Mouse (Mus musculus) E14TG2a.4 (cell line): ENCODE measurements around the gene Fam71f1.

Experiments used
- H3K27me3 ChIP-seq: 2 replicates; pipeline ENCODE4 v1.6.1; 2014; ENCODE audit warnings: low read length, control low read depth; ENCODE audit not compliant: insufficient read depth
- H3K36me3 ChIP-seq: 2 replicates; pipeline ENCODE4 v1.6.1; 2014; ENCODE audit warnings: low read length, control low read depth; ENCODE audit not compliant: insufficient read depth
- H3K4me1 ChIP-seq: replicated peaks from 2 replicates; pipeline ENCODE4 v1.6.1; 2014; ENCODE audit warnings: low read depth, low read length, control low read depth
- H3K4me3 ChIP-seq: replicated peaks from 2 replicates; pipeline ENCODE4 v1.5.1; 2014; ENCODE audit warnings: mild to moderate bottlenecking, low read length
- H3K9me3 ChIP-seq: 2 replicates; pipeline ENCODE4 v1.6.1; 2014; ENCODE audit warnings: low read length, control low read depth
- CTCF ChIP-seq: conservative IDR thresholded peaks from 2 replicates; pipeline ENCODE4 v1.5.1; 2014; ENCODE audit warnings: low read length
- NANOG ChIP-seq: IDR thresholded peaks from 2 replicates; pipeline ENCODE4 v1.6.1; 2014; ENCODE audit warnings: borderline replicate concordance, low read length, mixed read lengths
- POU5F1 ChIP-seq: IDR thresholded peaks from 2 replicates; pipeline ENCODE4 v1.6.1; 2014; ENCODE audit warnings: low read length, borderline replicate concordance

The Fam71f1 gene

GRCm38 (mm10) chr6:29347665-29348370, 28.9 kb downstream of the Fam71f1 start, which contains the start of gene Calu:
Gene Calu, plus strand, starts transcription at chr6:29348069.
- no peak for TF ChIP-seq NANOG
- TF ChIP-seq CTCF = no peak
- no peak for TF ChIP-seq POU5F1
- peaks cover 5% of the 10 kb centered on the region for H3K27me3 ChIP-seq
- peak within 1 kb of the TSS; percentile 98 for H3K4me3 ChIP-seq
- peaks cover 38% of the 10 kb centered on the region for H3K4me1 ChIP-seq
- H3K9me3 ChIP-seq = no peaks in the 10 kb centered on the region
- no peaks in the 10 kb centered on the region for H3K36me3 ChIP-seq

DNA sequence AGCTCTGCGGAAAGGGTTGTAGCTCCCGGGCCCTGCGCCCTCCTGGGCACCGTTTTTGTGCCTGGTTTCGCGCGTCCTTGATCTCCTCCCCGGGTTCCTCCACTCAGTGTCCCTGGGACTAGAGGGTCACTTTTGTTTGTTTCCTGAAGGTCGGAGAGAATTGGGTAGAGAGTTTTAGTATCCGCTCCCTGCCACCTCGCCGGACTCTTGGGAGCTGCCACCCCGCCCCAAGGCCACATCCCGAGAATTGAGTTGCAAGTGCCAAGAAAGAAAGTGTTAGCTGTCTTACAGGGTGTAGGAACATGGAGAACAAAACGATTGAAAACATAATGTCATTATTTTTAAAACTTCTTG, 29.4 kb downstream of the Fam71f1 start:
- H3K4me3 ChIP-seq = peak overlapping the region; percentile 98

DNA sequence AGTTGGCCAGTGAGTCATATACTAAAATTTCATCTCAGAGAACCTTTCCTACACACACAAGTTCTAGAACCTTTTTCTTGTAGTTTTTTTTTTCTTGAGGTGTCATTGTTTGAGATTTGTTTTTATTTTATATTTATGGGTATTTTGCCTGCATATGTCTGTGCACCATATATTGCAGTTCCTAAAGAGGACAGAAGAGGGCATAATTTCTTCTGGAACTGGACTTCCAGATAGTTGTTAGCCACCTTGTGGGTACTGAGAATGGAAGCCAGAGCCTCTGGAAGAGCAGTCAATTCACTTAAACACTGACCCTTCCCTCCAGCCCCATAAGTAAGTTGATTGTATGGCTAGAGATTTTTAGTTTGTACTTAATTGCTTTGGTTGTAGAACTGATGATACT, 32.7 kb downstream of the Fam71f1 start:
- TF ChIP-seq POU5F1 (no peak), CTCF (peak; percentile 76)
- H3K4me3 ChIP-seq = no peak overlapping the region

More for the DNA sequence above, 29.4 kb downstream of the Fam71f1 start:
- peaks cover 42% of the 10 kb centered on the region for H3K4me1 ChIP-seq
- no peaks in the 10 kb centered on the region for H3K36me3 ChIP-seq
- H3K9me3 ChIP-seq = no peaks in the 10 kb centered on the region
- H3K27me3 ChIP-seq = peaks cover under 1% of the 10 kb centered on the region
- TF ChIP-seq POU5F1 (no peak), NANOG (no peak), CTCF (no peak)

GRCm38 (mm10) chr6:29352816-29353215, 33.9 kb downstream of the Fam71f1 start:
- H3K9me3 ChIP-seq = no peaks in the 10 kb centered on the region
- no peak for TF ChIP-seq POU5F1
- no peak for TF ChIP-seq CTCF
- no peak for TF ChIP-seq NANOG
- peaks cover 56% of the 10 kb centered on the region for H3K4me1 ChIP-seq
- no peak overlapping the region for H3K4me3 ChIP-seq
- H3K27me3 ChIP-seq = no peaks in the 10 kb centered on the region
- peaks cover 26% of the 10 kb centered on the region for H3K36me3 ChIP-seq

More for the DNA sequence above, 32.7 kb downstream of the Fam71f1 start:
- H3K9me3 ChIP-seq = no peaks in the 10 kb centered on the region
- H3K4me1 ChIP-seq = peaks cover 64% of the 10 kb centered on the region
- H3K27me3 ChIP-seq = no peaks in the 10 kb centered on the region
- H3K36me3 ChIP-seq = peaks cover 14% of the 10 kb centered on the region

GRCm38 (mm10) chr6:29359386-29359785, 40.4 kb downstream of the Fam71f1 start:
- H3K27me3 ChIP-seq = no peaks in the 10 kb centered on the region
- TF ChIP-seq POU5F1 = no peak
- no peak for TF ChIP-seq CTCF
- no peak for TF ChIP-seq NANOG
- peaks cover 82% of the 10 kb centered on the region for H3K36me3 ChIP-seq
- H3K4me1 ChIP-seq = peaks cover 14% of the 10 kb centered on the region
- no peak overlapping the region for H3K4me3 ChIP-seq
- no peaks in the 10 kb centered on the region for H3K9me3 ChIP-seq

- Histone ChIP-seq H3K9me3 (no peaks in the 10 kb centered on the region), H3K4me3 (no peak overlapping the region), H3K27me3 (no peaks in the 10 kb centered on the region), H3K36me3 (peaks cover 83% of the 10 kb centered on the region), H3K4me1 (peaks cover 7% of the 10 kb centered on the region; the same call in 1 of the 2 replicates)
- TF ChIP-seq POU5F1 (no peak), CTCF (no peak), NANOG (no peak)
Observed at GRCm38 (mm10) chr6:29360211-29360610, 41.3 kb downstream of the Fam71f1 start.

DNA sequence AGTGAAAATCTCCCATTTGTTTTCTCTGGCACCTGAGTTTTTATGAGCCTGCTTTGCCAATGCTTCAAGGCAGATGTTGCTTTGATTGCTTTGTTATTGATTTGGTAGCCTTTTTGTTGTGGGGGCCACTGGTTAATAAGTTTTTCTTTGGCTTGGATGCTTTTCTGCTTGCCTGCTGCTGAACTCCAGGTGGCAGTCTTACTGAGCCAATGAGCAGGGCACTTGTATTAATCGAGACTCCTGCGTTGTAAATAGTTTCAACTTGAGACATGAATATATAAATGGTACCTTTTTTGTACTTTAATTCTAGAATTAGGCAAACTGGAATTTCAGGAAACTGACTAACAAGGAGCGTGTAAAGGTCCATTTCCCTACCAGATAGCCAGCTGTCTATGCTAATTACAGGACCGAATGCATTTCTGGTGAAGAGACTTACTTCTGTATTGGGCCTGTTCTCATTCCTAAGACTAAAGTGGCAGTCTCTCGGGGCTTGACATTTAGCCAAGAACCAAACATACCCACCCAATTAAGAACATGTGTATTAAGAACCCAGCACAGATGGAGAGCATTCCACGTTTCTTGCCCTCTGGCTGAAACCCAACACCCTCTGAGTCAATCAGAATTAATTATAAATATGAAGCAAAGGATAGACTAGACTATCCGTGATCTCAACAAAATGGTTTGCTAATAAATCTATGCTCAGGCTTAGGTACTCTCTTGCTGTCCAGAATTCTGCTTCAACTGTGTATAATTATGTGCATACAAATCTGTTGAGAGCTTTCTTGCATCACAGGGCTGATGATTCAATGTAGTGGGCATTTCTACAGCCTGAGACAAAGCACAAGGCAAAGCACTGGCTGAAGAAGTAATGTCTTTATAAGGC, 43.5 kb downstream of the Fam71f1 start:
- peaks cover 83% of the 10 kb centered on the region for H3K36me3 ChIP-seq
- H3K4me3 ChIP-seq = no peak overlapping the region
- TF ChIP-seq CTCF (peak; percentile 17; the same call in 1 of the 2 replicates), POU5F1 (no peak)
- H3K27me3 ChIP-seq = no peaks in the 10 kb centered on the region
- no peaks in the 10 kb centered on the region for H3K9me3 ChIP-seq
- H3K4me1 ChIP-seq = no peaks in the 10 kb centered on the region

DNA sequence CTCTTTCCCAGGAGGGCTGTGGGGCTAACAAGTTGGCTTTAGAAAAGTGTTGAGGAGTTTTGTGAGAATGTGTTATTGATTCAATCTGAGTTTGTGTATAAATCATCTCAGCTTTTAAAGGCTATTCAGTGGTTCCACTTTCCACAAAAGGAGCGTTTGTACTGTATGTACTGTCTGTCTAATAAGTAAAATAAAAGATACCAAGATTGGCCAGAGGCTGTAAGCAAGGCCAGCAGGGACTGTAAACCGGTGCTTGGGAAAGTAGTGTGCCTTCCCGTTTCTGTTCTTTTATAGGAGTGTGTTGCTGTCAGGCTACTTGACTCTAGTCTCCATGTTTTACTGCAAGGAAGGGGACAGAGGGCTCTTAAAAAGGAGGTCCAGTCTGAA, 44.2 kb downstream of the Fam71f1 start:
- Histone ChIP-seq H3K4me3 (no peak overlapping the region), H3K9me3 (no peaks in the 10 kb centered on the region), H3K4me1 (no peaks in the 10 kb centered on the region), H3K36me3 (peaks cover 82% of the 10 kb centered on the region), H3K27me3 (no peaks in the 10 kb centered on the region)
- TF ChIP-seq CTCF = no peak
- no peak for TF ChIP-seq POU5F1
- no peak for TF ChIP-seq NANOG
